Mouse (Mus musculus): ENCODE results near the gene Gm10037. TPM values are rescaled to one million over a fixed set of nuclear protein-coding genes. Genes with fewer than 3 reads are reported as not detected.
"Not testable (repeated sequence)": the region's sequence is repeated elsewhere in the genome, so short reads cannot be mapped to it uniquely, and the experiment has no call there.

Gm10037 gene
- polyA plus RNA-seq, 2 experiments: 3.0 to 5.0 TPM

DNA sequence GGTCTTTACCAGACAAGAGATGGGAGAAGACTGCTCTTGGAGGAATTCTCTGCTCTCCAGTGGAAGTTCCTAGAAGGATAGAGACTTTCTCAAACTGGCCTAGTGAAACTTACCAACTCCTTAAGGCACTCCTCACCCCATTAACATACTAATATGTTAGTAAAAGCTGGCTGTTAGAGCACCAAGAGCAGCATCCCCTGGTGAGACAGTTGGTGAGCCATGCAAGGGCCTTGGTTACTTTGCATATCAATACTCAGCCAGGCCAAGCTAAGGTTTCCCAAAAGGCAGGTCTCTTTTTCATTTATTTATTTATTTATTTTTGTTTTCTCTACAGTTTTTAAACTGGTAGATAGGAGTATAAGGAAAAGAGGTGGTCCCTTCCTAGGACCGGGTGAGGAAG is 26.4 kb downstream of the Gm10037 start:
- H3K9ac ChIP-seq (ENCODE audit: low read depth, low read length, severe bottlenecking): no peak overlapping the region
- no peak overlapping the region for H3K4me3 ChIP-seq (replicated peaks; ENCODE audit: low read length)
- no peak overlapping the region for H3K4me2 ChIP-seq (replicated peaks; ENCODE audit: low read depth, low read length, severe bottlenecking)
- no peak for TF ChIP-seq POLR2A (IDR thresholded peaks at IDR 0.05; ENCODE audit: borderline replicate concordance, extremely low read depth, insufficient read depth, insufficient read length)
- no peak overlapping the region for H3K27ac ChIP-seq (replicated peaks; ENCODE audit: low read depth, low read length)
- 18% methylated on average over 1 of the region's 1 CpGs for WGBS
- no peaks in the 10 kb centered on the region for H3K27me3 ChIP-seq (ENCODE audit: control insufficient read depth, insufficient read depth, low read length)
- ATAC-seq (ENCODE audit: low FRiP score, low read depth) (no peak), DNase-seq (ENCODE audit: low spot score) (no peak)
- no peaks in the 10 kb centered on the region for H3K4me1 ChIP-seq (ENCODE audit: control insufficient read depth, insufficient read depth, low read length)
- no peaks in the 10 kb centered on the region for H3K9me3 ChIP-seq (ENCODE audit: control insufficient read depth, low read length)
- H3K36me3 ChIP-seq (ENCODE audit: control insufficient read depth, insufficient read depth, low read length): no peaks in the 10 kb centered on the region

- no peak overlapping the region for H3K4me2 ChIP-seq (replicated peaks; ENCODE audit: low read depth, low read length, severe bottlenecking)
- H3K9me3 ChIP-seq (ENCODE audit: control insufficient read depth, low read length): no peaks in the 10 kb centered on the region
- no peak overlapping the region for H3K4me3 ChIP-seq (replicated peaks; ENCODE audit: low read length)
- WGBS: 85% methylated on average over 9 of the region's 9 CpGs
- H3K4me1 ChIP-seq (ENCODE audit: control insufficient read depth, insufficient read depth, low read length): no peaks in the 10 kb centered on the region
- H3K27me3 ChIP-seq (ENCODE audit: control insufficient read depth, insufficient read depth, low read length): no peaks in the 10 kb centered on the region
- no peak overlapping the region for H3K27ac ChIP-seq (replicated peaks; ENCODE audit: low read depth, low read length)
- no peak for DNase-seq (ENCODE audit: low spot score)
- H3K9ac ChIP-seq (ENCODE audit: low read depth, low read length, severe bottlenecking): no peak overlapping the region
- no peak for TF ChIP-seq POLR2A (IDR thresholded peaks at IDR 0.05; ENCODE audit: borderline replicate concordance, extremely low read depth, insufficient read depth, insufficient read length)
- no peak for ATAC-seq (ENCODE audit: low FRiP score, low read depth)
- no peaks in the 10 kb centered on the region for H3K36me3 ChIP-seq (ENCODE audit: control insufficient read depth, insufficient read depth, low read length)
These were observed 31.6 kb downstream of the Gm10037 start for GRCm38 (mm10) chr13:67862508-67862907.

DNA sequence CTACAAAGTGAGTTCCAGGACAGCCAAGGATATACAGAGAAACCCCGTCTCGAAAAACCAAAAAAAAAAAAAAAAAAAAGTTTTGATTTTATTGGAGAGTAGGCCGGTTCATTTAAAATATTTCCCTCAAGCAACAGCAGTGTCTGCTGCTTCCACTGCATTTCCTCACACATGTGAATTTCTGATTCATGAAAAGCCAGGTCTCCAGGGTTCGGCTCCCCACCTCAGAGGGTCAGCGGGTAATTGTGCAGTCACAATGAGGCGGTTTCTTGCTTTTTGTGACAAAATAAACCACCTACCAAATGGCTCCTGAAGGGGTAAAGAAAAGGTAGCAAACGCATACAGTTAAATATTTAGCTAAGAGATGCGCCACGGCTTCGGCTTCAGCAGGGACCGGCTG is 32.1 kb downstream of the Gm10037 start, which contains the start of gene BC048507:
Gene BC048507 (plus strand): TSS at position 301 of the 400 bp plus-strand sequence.
- Histone ChIP-seq H3K27me3 (ENCODE audit: control insufficient read depth, insufficient read depth, low read length) (no peaks in the 10 kb centered on the region), H3K4me2 (replicated peaks; ENCODE audit: low read depth, low read length, severe bottlenecking) (no peak within 1 kb of the TSS), H3K9ac (ENCODE audit: low read depth, low read length, severe bottlenecking) (no peak within 1 kb of the TSS), H3K4me1 (ENCODE audit: control insufficient read depth, insufficient read depth, low read length) (no peaks in the 10 kb centered on the region), H3K27ac (replicated peaks; ENCODE audit: low read depth, low read length) (no peak within 1 kb of the TSS), H3K4me3 (replicated peaks; ENCODE audit: low read length) (no peak within 1 kb of the TSS), H3K36me3 (ENCODE audit: control insufficient read depth, insufficient read depth, low read length) (no peaks in the 10 kb centered on the region), H3K9me3 (ENCODE audit: control insufficient read depth, low read length) (no peaks in the 10 kb centered on the region)
- ATAC-seq (ENCODE audit: low FRiP score, low read depth): no peak
- TF ChIP-seq POLR2A (IDR thresholded peaks at IDR 0.05; ENCODE audit: borderline replicate concordance, extremely low read depth, insufficient read depth, insufficient read length): no peak
- no peak for DNase-seq (ENCODE audit: low spot score)
- 71% methylated on average over 11 of the region's 11 CpGs for WGBS

GRCm38 (mm10) chr13:67864764-67865350 is 34.0 kb downstream of the Gm10037 start:
- H3K4me2 ChIP-seq (replicated peaks; ENCODE audit: low read depth, low read length, severe bottlenecking): no peak overlapping the region
- no peak overlapping the region for H3K9ac ChIP-seq (ENCODE audit: low read depth, low read length, severe bottlenecking)
- H3K4me3 ChIP-seq (replicated peaks; ENCODE audit: low read length): no peak overlapping the region
- no peak for ATAC-seq (ENCODE audit: low FRiP score, low read depth)
- DNase-seq (ENCODE audit: low spot score): no peak
- 32% methylated on average over 5 of the region's 5 CpGs for WGBS
- H3K9me3 ChIP-seq (ENCODE audit: control insufficient read depth, low read length): no peaks in the 10 kb centered on the region
- no peak for TF ChIP-seq POLR2A (IDR thresholded peaks at IDR 0.05; ENCODE audit: borderline replicate concordance, extremely low read depth, insufficient read depth, insufficient read length)
- no peak overlapping the region for H3K27ac ChIP-seq (replicated peaks; ENCODE audit: low read depth, low read length)
- no peaks in the 10 kb centered on the region for H3K4me1 ChIP-seq (ENCODE audit: control insufficient read depth, insufficient read depth, low read length)
- H3K27me3 ChIP-seq (ENCODE audit: control insufficient read depth, insufficient read depth, low read length): no peaks in the 10 kb centered on the region
- H3K36me3 ChIP-seq (ENCODE audit: control insufficient read depth, insufficient read depth, low read length): no peaks in the 10 kb centered on the region

DNA sequence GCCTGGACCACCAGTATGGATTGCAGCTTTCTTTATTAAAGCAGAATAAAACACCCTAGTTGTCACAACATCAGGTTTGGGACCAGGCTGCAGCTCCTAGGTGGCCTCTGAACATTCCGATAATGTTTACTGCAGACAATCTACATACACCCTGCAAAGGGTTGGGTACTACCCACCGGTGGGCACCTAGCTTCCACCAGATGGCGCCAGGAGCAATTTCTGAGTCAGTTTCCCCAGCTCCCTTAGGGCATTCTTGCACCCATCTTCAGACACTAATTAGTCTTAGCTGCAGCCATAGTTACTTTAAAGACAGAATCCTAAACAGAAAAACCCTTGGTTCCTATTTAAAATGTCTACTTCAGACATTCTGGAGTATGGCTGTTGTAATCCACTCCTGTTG is 37.0 kb downstream of the Gm10037 start:
- Histone ChIP-seq H3K27ac (replicated peaks; ENCODE audit: low read depth, low read length) (no peak overlapping the region), H3K9ac (ENCODE audit: low read depth, low read length, severe bottlenecking) (no peak overlapping the region), H3K27me3 (ENCODE audit: control insufficient read depth, insufficient read depth, low read length) (no peaks in the 10 kb centered on the region), H3K9me3 (ENCODE audit: control insufficient read depth, low read length) (no peaks in the 10 kb centered on the region), H3K4me3 (replicated peaks; ENCODE audit: low read length) (no peak overlapping the region), H3K36me3 (ENCODE audit: control insufficient read depth, insufficient read depth, low read length) (no peaks in the 10 kb centered on the region), H3K4me1 (ENCODE audit: control insufficient read depth, insufficient read depth, low read length) (no peaks in the 10 kb centered on the region), H3K4me2 (replicated peaks; ENCODE audit: low read depth, low read length, severe bottlenecking) (no peak overlapping the region)
- ATAC-seq (ENCODE audit: low FRiP score, low read depth) (no peak), DNase-seq (ENCODE audit: low spot score) (no peak)
- TF ChIP-seq POLR2A (IDR thresholded peaks at IDR 0.05; ENCODE audit: borderline replicate concordance, extremely low read depth, insufficient read depth, insufficient read length): no peak
- 28% methylated on average over 3 of the region's 3 CpGs for WGBS

DNA sequence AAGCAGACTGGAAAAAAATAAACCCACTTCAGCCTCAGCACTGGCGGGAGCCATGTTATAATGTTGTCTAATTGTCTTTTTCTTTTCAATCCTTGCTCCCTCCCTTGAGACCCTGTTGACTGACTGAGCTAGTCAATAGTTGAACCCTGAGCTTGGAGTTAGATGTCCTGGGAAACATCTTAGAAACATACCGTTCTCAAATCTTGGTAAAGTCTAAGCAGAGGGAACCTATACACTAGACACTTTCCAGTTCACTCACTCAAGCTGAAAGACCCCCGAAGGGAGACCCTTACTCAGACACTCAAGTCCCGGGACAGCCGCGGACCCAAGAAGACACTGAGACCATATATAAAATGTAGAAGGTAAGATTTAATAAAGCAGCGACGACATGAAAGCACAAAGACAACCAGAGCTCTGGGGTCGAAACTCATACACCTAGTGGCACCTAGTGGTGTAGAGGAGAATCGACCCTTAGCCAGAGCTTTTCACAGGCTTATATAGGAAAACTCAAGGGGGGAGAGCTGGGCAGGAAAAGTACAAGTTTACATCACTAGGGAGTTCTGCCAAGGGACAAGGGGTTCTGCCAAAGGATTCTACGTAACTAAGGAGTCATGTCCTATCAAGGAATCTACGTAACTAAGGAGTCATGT is 45.3 kb downstream of the Gm10037 start:
- not testable (repeated sequence) for H3K27ac ChIP-seq (replicated peaks; ENCODE audit: low read depth, low read length); H3K27me3 ChIP-seq (ENCODE audit: control insufficient read depth, insufficient read depth, low read length); H3K36me3 ChIP-seq (ENCODE audit: control insufficient read depth, insufficient read depth, low read length); H3K9me3 ChIP-seq (ENCODE audit: control insufficient read depth, low read length); DNase-seq (ENCODE audit: low spot score); ATAC-seq (ENCODE audit: low FRiP score, low read depth); H3K4me1 ChIP-seq (ENCODE audit: control insufficient read depth, insufficient read depth, low read length); H3K9ac ChIP-seq (ENCODE audit: low read depth, low read length, severe bottlenecking); H3K4me2 ChIP-seq (replicated peaks; ENCODE audit: low read depth, low read length, severe bottlenecking); H3K4me3 ChIP-seq (replicated peaks; ENCODE audit: low read length)
- WGBS: 39% methylated on average over 6 of the region's 12 CpGs

Data from limb, embryonic 14.5 days (tissue).